Mouse (Mus musculus) heart, postnatal 36 days (tissue): ENCODE data around the gene Gm11758. TPM values are rescaled to one million over a fixed set of nuclear protein-coding genes. Genes with fewer than 3 reads are reported as not detected.
"Not testable (repeated sequence)": the region's sequence is repeated elsewhere in the genome, so short reads cannot be mapped to it uniquely, and the experiment has no call there.

ENCODE experiments used
- DNase-seq, 2 experiments: peaks; one replicate each; pipeline ENCODE4 v3.0.0; 2021 to 2022
- intact Hi-C: fragments of 180-260 bp; cut with DNase I; formaldehyde crosslinking; loops from one replicate; pipeline ENCODE4 v1.15.1; 2025
- total RNA-seq, 2 experiments: library from RNA; stranded (reverse); gene quantifications; 2 replicates each; pipeline ENCODE4 v1.2.3; 2021

Gene Gm11758
- not detected for total RNA-seq

- intact Hi-C loops, DNase-seq: not testable (repeated sequence)
Measured at GRCm38 (mm10) chr4:73876166-73876565, at the start of gene Gm11758. TSS of gene Gm11758 (minus strand) at chr4:73876266.

DNA sequence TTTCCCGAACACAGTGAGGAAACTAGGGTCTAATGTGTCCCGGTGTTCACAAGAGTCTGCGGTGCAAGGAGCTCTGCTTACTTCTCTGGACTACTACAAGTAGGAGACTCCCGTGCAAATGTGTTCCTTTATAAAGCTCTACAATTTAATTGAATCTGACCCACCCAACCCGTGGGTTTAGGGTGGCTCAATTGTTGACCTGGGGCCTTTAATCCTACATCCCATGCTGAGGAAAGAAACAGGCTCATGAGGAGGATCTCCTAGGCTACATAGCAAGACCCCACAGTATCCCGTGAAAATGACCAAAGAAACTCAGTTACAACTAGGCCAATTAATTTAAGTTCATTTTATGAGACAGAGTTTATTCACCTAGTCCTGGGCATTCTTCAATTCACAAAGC, 44.6 kb upstream of the Gm11758 start, which contains the start of gene Gm11756:
Gm11756 (minus strand) TSS at position 101 of the 400 bp plus-strand sequence.
- intact Hi-C loops, DNase-seq: not testable (repeated sequence)

- intact Hi-C loops, DNase-seq: not testable (repeated sequence)
Measured at GRCm38 (mm10) chr4:73905853-73906252, 29.8 kb upstream of the Gm11758 start, which contains the start of gene Gm13871. TSS of gene Gm13871 (minus strand) at chr4:73905953.

DNA sequence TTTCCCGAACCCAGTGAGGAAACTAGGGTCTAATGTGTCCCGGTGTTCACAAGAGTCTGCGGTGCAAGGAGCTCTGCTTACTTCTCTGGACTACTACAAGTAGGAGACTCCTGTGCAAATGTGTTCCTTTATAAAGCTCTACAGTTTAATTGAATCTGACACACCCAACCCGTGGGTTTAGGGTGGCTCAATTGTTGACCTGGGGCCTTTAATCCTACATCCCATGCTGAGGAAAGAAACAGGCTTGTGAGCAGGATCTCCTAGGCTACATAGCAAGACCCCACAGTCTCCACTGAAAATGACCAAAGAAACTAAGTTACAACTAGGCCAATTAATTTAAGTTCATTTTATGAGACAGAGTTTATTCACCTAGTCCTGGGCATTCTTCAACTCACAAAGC, 14.9 kb upstream of the Gm11758 start, which contains the start of gene Gm11757:
Gm11757 (minus strand) TSS at position 101 of the 400 bp plus-strand sequence.
- intact Hi-C loops, DNase-seq: not testable (repeated sequence)

- no peak for DNase-seq
- intact Hi-C loops: no loop called here
Measured at GRCm38 (mm10) chr4:73826587-73826986, 49.5 kb downstream of the Gm11758 start.

Other genes with a start within 250 kb of the Gm11758 start
- not detected for gene Gm11236, start 238.1 kb downstream of the Gm11758 start, total RNA-seq
- not detected for gene Gm11239, start 207.9 kb downstream of the Gm11758 start, total RNA-seq
- not detected for gene Gm428, start 192.8 kb downstream of the Gm11758 start, total RNA-seq
- gene Rasef, start 85.3 kb downstream of the Gm11758 start, total RNA-seq: under 1 TPM; 0.36 to 0.70 TPM
- gene Gm11757, start 14.8 kb upstream of the Gm11758 start, total RNA-seq: not detected
- gene Gm13871, start 29.7 kb upstream of the Gm11758 start, total RNA-seq: not detected
- 1 to 10 TPM; 1.4 to 2.5 TPM for gene Gm11756, start 44.5 kb upstream of the Gm11758 start, total RNA-seq
- gene 2310002L09Rik, start 74.6 kb upstream of the Gm11758 start, total RNA-seq: 10 to 100 TPM; 25.1 to 27.3 TPM
- under 1 TPM in 1 of 2 experiments, not detected in 1; 0.25 TPM for gene Frmd3, start 137.2 kb upstream of the Gm11758 start, total RNA-seq